Mouse (Mus musculus): Measurements from ENCODE around the gene Kat6b.

Gene Kat6b

GRCm38 (mm10) chr14:21714486-21714885 is 233.3 kb downstream of the Kat6b start, which contains the start of gene Dupd1:
TSS of gene Dupd1 (minus strand) at chr14:21714576.
- DNase-seq, result no peak

- no peak for DNase-seq
Observed at GRCm38 (mm10) chr14:21719646-21720383, 238.6 kb downstream of the Kat6b start.

- DNase-seq, result no peak
Observed at GRCm38 (mm10) chr14:21720430-21721205, 239.4 kb downstream of the Kat6b start.

Data from cerebellum, postnatal 36 days (tissue).